In the genomic region with DNA sequence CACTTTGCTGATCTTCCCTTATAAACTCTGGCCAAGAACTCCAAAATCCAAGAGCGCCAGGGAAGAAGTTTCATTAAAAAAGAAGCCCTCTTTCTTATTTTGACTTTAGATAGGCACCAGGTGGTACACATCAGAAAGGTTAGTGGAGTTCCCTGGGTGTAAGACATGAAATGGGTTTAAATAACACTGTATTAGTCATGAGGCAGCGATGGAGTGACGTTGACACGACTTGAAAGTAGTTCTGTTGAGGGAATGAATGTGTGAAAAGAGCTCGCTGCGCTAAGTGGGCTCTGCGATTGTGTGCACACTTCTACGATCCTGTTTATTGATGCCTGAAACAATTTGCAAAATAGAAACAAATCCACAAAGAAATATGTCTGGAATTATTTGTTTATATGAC, we compare ENCODE assay signal across 19 mouse cellular contexts.
"Had no signal": no experiment of that assay in that cellular context is flagged by ENCODE, and none has a peak within 500 bp of the region (broad histone marks: within the 10 kb centered on the region; RNA-seq: fewer than 3 reads in every experiment).

No protein-coding gene starts in this region.

- H3K36me3 ChIP-seq: limb, embryonic 10.5 days; limb, embryonic 13.5 days; liver, embryonic 12.5 days; liver, embryonic 15.5 days; midbrain, embryonic 13.5 days; neural tube, embryonic 13.5 days had no signal

- H3K27me3 ChIP-seq: limb, embryonic 13.5 days; liver, embryonic 12.5 days; liver, embryonic 15.5 days; midbrain, embryonic 13.5 days; neural tube, embryonic 13.5 days had no signal

- H3K4me2 ChIP-seq: limb, embryonic 13.5 days; liver, embryonic 12.5 days; liver, embryonic 15.5 days; midbrain, embryonic 13.5 days; neural tube, embryonic 13.5 days had no signal

- ATAC-seq: liver, embryonic 12.5 days; midbrain, embryonic 13.5 days; midbrain, embryonic 16.5 days had no signal

- DNase-seq: kidney, adult 18-20 months; kidney, adult 9 months; kidney, postnatal 14 days; layer of hippocampus, adult 9-11 months; liver; lung, adult 2 months; retina, postnatal 1 day; right cerebral cortex, postnatal 25 days; thymus, postnatal 25 days had no signal

- H3K9ac ChIP-seq: limb, embryonic 13.5 days; liver, embryonic 12.5 days; liver, embryonic 15.5 days; midbrain, embryonic 13.5 days; neural tube, embryonic 13.5 days had no signal

- H3K9me3 ChIP-seq: limb, embryonic 10.5 days; limb, embryonic 13.5 days; liver, embryonic 12.5 days; liver, embryonic 15.5 days; midbrain, embryonic 13.5 days; neural tube, embryonic 13.5 days had no signal

- H3K4me3 ChIP-seq: layer of hippocampus, adult 2 months; limb, embryonic 10.5 days; limb, embryonic 13.5 days; liver, embryonic 12.5 days; liver, embryonic 15.5 days; midbrain, embryonic 13.5 days; myocyte; neural tube, embryonic 13.5 days had no signal

- H3K27ac ChIP-seq: layer of hippocampus, adult 2 months; limb, embryonic 10.5 days; limb, embryonic 13.5 days; liver, embryonic 12.5 days; liver, embryonic 15.5 days; macrophage; midbrain, embryonic 13.5 days; neural tube, embryonic 13.5 days had no signal
